Mouse (Mus musculus) small intestine, adult 2 months (tissue): Measurements from ENCODE around the gene Chchd5.

Experiments used
- CTCF ChIP-seq: fragments of 200-500 bp; IDR thresholded peaks from 2 replicates; pipeline ENCODE4 v1.5.1; 2012; ENCODE audit warnings: low read depth, mild to moderate bottlenecking, control low read depth, inconsistent platforms, low read length, moderate library complexity, mixed read lengths; ENCODE audit not compliant: insufficient replicate concordance, insufficient read length; ENCODE audit errors: extremely low read depth
- POLR2A ChIP-seq: fragments of 200-500 bp; IDR thresholded peaks from 2 replicates; pipeline ENCODE4 v1.6.1; 2012; ENCODE audit warnings: low read depth, mild to moderate bottlenecking, control low read depth, inconsistent platforms, low read length, moderate library complexity

DNA sequence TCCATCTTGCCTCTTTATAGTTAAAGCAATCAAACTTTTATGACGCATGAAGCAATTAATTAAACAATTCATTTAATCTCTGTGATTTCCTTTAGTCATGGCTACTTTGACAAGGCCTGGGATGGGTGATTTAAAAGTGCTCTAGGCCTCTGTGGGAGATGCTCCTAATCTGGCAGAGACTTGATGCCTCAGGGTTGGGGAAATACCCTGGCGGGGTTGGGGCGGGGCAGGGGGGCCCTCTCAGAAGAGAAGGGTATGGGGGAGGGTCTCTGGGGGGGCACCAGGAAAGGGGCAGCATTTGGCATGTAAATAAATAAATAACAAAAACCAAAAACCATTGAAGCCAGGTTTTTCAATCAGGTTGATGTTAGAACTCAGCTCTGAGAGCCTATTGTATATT is 48.2 kb downstream of the Chchd5 start:
- TF ChIP-seq CTCF, result no peak
- no peak for TF ChIP-seq POLR2A
